Mouse (Mus musculus) heart, embryonic 13.5 days (tissue): Measurements from ENCODE around the gene D7Ertd443e. TPM values are rescaled to one million over a fixed set of nuclear protein-coding genes. Genes with fewer than 3 reads are reported as not detected.

ENCODE experiments used
- ATAC-seq: fragments of 200-750 bp; cut with Nextera tagmentation; 2 replicates; pipeline ENCODE4 v1.8.0; 2017; ENCODE audit warnings: moderate TSS enrichment; ENCODE audit not compliant: insufficient number of reproducible peaks, low FRiP score, low TSS enrichment; ENCODE audit errors: extremely low read depth
- H3K27ac ChIP-seq: fragments of 300-500 bp; sonication (generic); replicated peaks from 2 replicates; pipeline ENCODE4 v1.5.1; 2015; ENCODE audit warnings: moderate library complexity, mild to moderate bottlenecking, inconsistent platforms
- H3K27me3 ChIP-seq: fragments of 300-500 bp; sonication (generic); replicated peaks from 2 replicates; pipeline ENCODE4 v1.6.1; 2015; ENCODE audit warnings: mild to moderate bottlenecking, inconsistent platforms
- H3K36me3 ChIP-seq: fragments of 300-500 bp; sonication (generic); 2 replicates; pipeline ENCODE4 v1.6.1; 2015; ENCODE audit warnings: mild to moderate bottlenecking, inconsistent platforms
- H3K4me1 ChIP-seq: fragments of 300-500 bp; sonication (generic); 2 replicates; pipeline ENCODE4 v1.6.1; 2015; ENCODE audit warnings: inconsistent platforms
- H3K4me2 ChIP-seq: fragments of 300-500 bp; sonication (generic); 2 replicates; pipeline ENCODE4 v1.6.1; 2015; ENCODE audit warnings: inconsistent platforms, mild to moderate bottlenecking, moderate library complexity
- H3K4me3 ChIP-seq: fragments of 300-500 bp; sonication (generic); 2 replicates; pipeline ENCODE4 v1.5.1; 2015; ENCODE audit warnings: moderate library complexity, mild to moderate bottlenecking, inconsistent platforms
- H3K9ac ChIP-seq: fragments of 300-500 bp; sonication (generic); 2 replicates; pipeline ENCODE4 v1.6.1; 2015; ENCODE audit warnings: inconsistent platforms, mild to moderate bottlenecking, moderate library complexity
- H3K9me3 ChIP-seq: fragments of 300-500 bp; sonication (generic); 2 replicates; pipeline ENCODE4 v1.6.1; 2016; ENCODE audit warnings: inconsistent platforms
- WGBS: fragments of 180-500 bp; shearing (Covaris S2); methylation state at CpG from one replicate; pipeline ENCODE4 v1.1.7; 2015; ENCODE audit warnings: mixed read lengths; 5-methylcytosine and 5-hydroxymethylcytosine counted together
- polyA plus RNA-seq: library from polyadenylated mRNA; unstranded; fragments of >200 nt; fragmentation: Nextera tagmentation; extraction: Ambion mirVana; gene quantifications from 2 replicates; pipeline ENCODE4 v1.2.1, GENCODE M21; 2015

D7Ertd443e gene
- 0.19 and 0.24 TPM in 2 replicates for polyA plus RNA-seq

DNA sequence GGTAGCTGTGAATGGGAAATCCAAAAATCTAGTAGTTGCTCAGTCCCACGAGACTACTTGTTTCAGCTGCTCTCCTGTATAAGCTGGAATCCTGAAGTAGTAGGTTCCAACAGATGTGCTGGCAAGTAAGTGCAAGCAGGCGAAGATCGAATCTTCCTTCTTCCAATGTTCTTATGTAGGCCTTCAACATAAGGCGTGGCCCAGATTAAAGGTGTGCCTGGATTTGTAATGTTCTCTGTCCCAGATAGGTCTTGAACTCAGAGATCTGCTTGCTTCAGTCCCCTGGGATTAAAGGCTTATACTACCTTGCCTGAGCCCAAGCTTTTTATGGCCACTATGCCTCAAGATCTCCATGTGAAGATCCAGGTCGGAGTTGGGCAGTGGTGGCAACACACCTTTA lies at the start of gene D7Ertd443e:
Gene D7Ertd443e (minus strand): TSS at position 101 of the 400 bp plus-strand sequence.
- 84% methylated on average over 5 of the region's 5 CpGs for WGBS
- Histone ChIP-seq H3K9ac (no peak within 1 kb of the TSS), H3K27ac (no peak within 1 kb of the TSS), H3K4me2 (no peak within 1 kb of the TSS), H3K27me3 (no peaks in the 10 kb centered on the region), H3K4me3 (no peak within 1 kb of the TSS), H3K9me3 (no peaks in the 10 kb centered on the region), H3K36me3 (no peaks in the 10 kb centered on the region), H3K4me1 (peaks cover 28% of the 10 kb centered on the region)
- ATAC-seq, result no peak

DNA sequence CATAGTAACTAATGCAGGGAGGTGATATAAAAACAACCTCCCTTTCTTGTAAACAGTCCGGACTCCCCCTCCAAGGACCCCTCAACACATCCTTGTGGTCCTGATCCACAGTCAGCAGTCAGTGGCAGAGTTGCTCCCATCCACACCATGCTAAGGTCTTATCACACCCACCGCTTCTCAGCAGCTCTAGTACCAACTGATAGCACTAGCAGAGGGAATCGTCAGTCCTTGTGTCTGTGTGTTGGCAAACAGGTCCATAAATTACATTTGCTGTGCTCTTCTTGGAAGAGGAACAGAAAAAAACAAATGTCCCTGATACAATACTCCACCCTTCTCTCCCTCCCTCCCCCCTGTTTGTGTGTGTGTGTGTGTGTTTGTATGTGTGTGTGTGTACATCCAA lies 46.2 kb upstream of the D7Ertd443e start:
- H3K27me3 ChIP-seq, result no peaks in the 10 kb centered on the region
- H3K4me1 ChIP-seq, result peaks cover 8% of the 10 kb centered on the region; the same call in 1 of the 2 replicates
- no peaks in the 10 kb centered on the region for H3K9me3 ChIP-seq
- H3K4me3 ChIP-seq, result no peak overlapping the region
- no peak overlapping the region for H3K27ac ChIP-seq
- no peaks in the 10 kb centered on the region for H3K36me3 ChIP-seq
- ATAC-seq, result no peak
- no peak overlapping the region for H3K9ac ChIP-seq
- 37% methylated on average over 3 of the region's 3 CpGs for WGBS
- H3K4me2 ChIP-seq, result no peak overlapping the region

DNA sequence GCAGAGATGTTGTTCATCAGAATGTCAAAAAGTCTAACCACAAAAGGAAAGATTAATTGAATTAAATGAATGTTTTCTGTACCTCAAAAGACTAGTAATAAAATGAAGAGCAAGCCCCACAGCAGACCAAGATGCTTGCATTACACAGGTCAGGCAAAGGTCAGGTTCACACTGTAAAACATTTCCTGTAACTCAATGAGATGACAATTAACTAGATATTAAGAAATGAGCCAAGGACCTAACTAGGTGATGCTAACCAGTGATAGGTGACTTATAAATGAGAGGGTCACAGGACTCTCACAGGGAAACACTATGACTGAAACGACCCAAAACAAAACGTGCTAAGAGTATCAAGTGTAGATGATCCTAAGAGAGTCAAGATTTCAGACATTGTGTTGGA lies 43.2 kb upstream of the D7Ertd443e start:
- H3K4me1 ChIP-seq, result peaks cover 8% of the 10 kb centered on the region; the same call in 1 of the 2 replicates
- 86% methylated on average over 2 of the region's 2 CpGs for WGBS
- ATAC-seq, result no peak
- H3K27me3 ChIP-seq, result no peaks in the 10 kb centered on the region
- H3K4me3 ChIP-seq, result no peak overlapping the region
- no peak overlapping the region for H3K4me2 ChIP-seq
- H3K36me3 ChIP-seq, result no peaks in the 10 kb centered on the region
- H3K27ac ChIP-seq, result no peak overlapping the region
- no peaks in the 10 kb centered on the region for H3K9me3 ChIP-seq
- no peak overlapping the region for H3K9ac ChIP-seq

DNA sequence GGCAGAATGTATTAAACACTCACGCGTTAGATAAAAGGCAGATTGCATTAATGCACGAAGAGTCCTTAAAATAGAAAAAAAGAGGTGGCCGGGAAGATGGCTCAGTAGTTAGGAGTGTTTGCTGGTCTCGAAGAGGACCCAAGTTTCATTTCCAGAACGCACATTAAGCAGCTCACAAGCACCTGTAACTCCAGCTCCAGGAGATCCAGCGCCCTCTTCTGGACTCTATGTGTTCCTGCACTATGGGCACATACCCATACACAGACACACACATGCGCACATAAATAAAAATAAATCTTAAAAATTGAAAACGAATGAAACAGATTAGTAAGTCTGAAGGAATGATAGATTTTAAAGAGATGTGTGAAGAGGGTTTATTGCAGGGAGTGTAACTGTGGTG lies 29.6 kb upstream of the D7Ertd443e start:
- no peak overlapping the region for H3K27ac ChIP-seq
- no peak overlapping the region for H3K9ac ChIP-seq
- H3K4me3 ChIP-seq, result no peak overlapping the region
- no peaks in the 10 kb centered on the region for H3K9me3 ChIP-seq
- peaks cover 22% of the 10 kb centered on the region for H3K4me1 ChIP-seq
- 88% methylated on average over 9 of the region's 9 CpGs for WGBS
- no peaks in the 10 kb centered on the region for H3K36me3 ChIP-seq
- H3K27me3 ChIP-seq, result peaks cover 4% of the 10 kb centered on the region; the same call in 1 of the 2 replicates
- no peak overlapping the region for H3K4me2 ChIP-seq
- ATAC-seq, result no peak

DNA sequence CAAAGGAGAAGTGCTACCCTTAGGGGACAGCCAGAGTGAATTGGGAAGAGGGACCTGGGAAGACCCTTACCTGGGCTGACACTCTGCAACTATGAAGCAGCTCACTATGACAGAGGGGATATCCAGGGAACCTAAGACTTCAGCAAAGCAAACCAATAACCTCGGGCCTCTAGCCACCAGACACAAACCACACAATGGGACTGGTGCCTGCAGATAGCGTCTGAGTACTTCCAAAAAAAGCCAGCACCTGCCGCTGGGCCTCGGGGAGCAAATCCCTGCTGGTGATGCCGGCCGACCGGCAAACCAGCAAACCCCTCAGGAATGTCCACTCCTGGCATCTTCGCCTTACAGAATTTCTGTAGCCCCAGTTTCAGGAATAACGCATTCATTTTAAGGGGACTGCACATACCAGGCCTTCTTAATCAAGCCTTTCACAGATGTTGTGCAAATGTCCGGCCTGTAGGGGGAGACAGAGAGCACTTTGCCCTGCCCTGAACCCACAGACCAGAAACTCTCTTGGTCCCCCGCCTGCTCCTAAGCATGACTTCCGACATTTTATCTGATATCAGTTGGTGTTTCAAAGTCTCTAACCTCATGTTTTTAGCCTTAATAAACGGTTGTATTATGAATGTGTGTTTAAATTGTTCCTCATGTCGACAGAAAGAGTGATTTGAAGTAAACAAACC lies 28.7 kb upstream of the D7Ertd443e start:
- Histone ChIP-seq H3K9me3 (no peaks in the 10 kb centered on the region), H3K4me1 (peaks cover 22% of the 10 kb centered on the region), H3K27ac (0 out of 2 replicates have a peak overlapping the region, but pooled peaks have one; percentile 10), H3K4me2 (peak overlapping the region; percentile 24; the same call in 1 of the 2 replicates), H3K9ac (no peak overlapping the region), H3K4me3 (no peak overlapping the region), H3K36me3 (no peaks in the 10 kb centered on the region), H3K27me3 (peaks cover 6% of the 10 kb centered on the region; the same call in 1 of the 2 replicates)
- ATAC-seq, result no peak
- 29% methylated on average over 14 of the region's 14 CpGs for WGBS

DNA sequence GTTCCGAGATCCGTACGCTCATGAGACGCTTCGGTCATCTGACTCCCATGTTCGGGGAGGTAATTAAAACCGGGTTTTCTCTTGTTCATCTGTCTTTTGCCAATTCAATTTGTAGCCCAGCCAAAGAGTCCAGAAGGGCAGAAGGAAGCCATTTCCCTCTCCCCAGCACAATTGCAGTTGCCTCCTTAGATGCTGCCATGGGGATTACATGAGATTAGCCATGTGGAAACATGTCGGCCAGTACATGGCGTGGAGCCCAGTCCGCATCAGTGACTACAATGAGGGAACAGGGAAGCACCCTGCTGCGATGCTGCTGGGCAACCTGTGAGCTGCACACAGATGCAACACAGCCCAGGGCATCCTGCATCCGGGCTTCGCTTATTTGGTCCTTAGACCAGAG lies 23.2 kb upstream of the D7Ertd443e start:
- Histone ChIP-seq H3K27ac (no peak overlapping the region), H3K27me3 (peaks cover 4% of the 10 kb centered on the region; the same call in 1 of the 2 replicates), H3K9me3 (no peaks in the 10 kb centered on the region), H3K4me3 (no peak overlapping the region), H3K4me2 (no peak overlapping the region), H3K9ac (no peak overlapping the region), H3K36me3 (no peaks in the 10 kb centered on the region), H3K4me1 (peaks cover 16% of the 10 kb centered on the region)
- ATAC-seq, result no peak
- 77% methylated on average over 13 of the region's 13 CpGs for WGBS

DNA sequence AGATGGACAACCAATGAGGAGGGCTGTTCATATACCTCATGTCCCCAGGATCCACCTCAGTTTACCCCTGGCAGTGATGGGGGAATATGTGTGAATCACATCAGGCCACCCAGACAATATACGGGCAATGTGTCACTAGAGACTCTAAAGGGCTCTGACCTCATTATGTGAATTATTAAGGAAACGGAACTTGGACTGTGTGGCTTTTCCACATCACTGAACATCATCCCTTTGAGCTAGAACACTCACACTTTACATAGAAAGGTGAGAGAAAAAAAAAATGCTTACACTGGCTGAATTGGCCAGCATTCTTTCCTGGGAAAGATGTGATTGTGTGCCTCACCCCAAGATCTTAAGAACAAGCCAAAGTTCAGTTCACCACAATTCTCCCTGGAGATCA lies 15.3 kb upstream of the D7Ertd443e start:
- Histone ChIP-seq H3K36me3 (no peaks in the 10 kb centered on the region), H3K27ac (no peak overlapping the region), H3K4me2 (no peak overlapping the region), H3K9ac (no peak overlapping the region), H3K4me3 (no peak overlapping the region), H3K4me1 (no peaks in the 10 kb centered on the region), H3K9me3 (no peaks in the 10 kb centered on the region), H3K27me3 (no peaks in the 10 kb centered on the region)
- no peak for ATAC-seq
- WGBS, result 76% methylated on average over 2 of the region's 2 CpGs

DNA sequence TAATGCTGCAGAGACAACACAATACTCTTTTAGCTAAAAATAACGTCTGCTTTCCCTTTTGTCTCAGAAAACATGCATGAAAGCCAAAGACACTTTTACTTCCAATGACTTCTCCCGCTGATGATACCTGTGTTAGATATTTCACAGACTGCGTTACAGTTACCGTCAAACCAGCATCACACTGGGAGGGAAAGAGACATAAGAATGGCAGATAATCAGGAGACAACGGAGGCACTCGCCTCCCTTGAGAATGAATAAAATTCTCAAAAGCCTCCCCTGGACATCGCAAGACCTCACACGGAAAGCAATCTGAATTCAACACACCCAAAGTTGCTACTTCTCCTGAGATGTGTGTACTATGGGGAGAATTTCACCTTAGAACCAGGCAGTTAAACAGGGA lies 11.3 kb upstream of the D7Ertd443e start:
- no peak overlapping the region for H3K9ac ChIP-seq
- H3K36me3 ChIP-seq, result no peaks in the 10 kb centered on the region
- H3K4me1 ChIP-seq, result no peaks in the 10 kb centered on the region
- no peak overlapping the region for H3K27ac ChIP-seq
- ATAC-seq, result no peak
- H3K9me3 ChIP-seq, result no peaks in the 10 kb centered on the region
- WGBS, result 68% methylated on average over 8 of the region's 8 CpGs
- H3K4me2 ChIP-seq, result no peak overlapping the region
- no peaks in the 10 kb centered on the region for H3K27me3 ChIP-seq
- H3K4me3 ChIP-seq, result no peak overlapping the region

DNA sequence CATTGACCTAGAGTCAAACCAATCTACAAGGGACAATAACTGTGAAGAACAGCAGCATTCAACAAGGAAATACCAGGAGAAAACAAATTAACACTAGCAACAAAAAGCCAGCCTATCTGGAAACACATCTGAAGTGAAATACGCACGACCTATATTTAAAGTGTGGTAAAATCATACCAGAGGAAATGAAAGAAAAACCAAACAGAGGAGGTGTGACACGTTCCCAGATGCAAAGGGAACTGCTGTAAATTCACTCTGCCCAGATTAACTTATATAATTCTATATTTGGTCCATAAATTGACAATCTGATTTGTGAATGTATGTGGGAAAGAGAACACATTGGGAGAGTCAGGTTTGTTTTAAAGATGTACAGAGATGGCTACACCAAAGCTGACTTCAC lies 2.7 kb downstream of the D7Ertd443e start:
- H3K4me3 ChIP-seq, result no peak overlapping the region
- 83% methylated on average over 3 of the region's 3 CpGs for WGBS
- no peaks in the 10 kb centered on the region for H3K9me3 ChIP-seq
- no peaks in the 10 kb centered on the region for H3K27me3 ChIP-seq
- no peak for ATAC-seq
- no peak overlapping the region for H3K27ac ChIP-seq
- H3K4me1 ChIP-seq, result peaks cover 18% of the 10 kb centered on the region
- no peak overlapping the region for H3K9ac ChIP-seq
- no peak overlapping the region for H3K4me2 ChIP-seq
- H3K36me3 ChIP-seq, result no peaks in the 10 kb centered on the region

DNA sequence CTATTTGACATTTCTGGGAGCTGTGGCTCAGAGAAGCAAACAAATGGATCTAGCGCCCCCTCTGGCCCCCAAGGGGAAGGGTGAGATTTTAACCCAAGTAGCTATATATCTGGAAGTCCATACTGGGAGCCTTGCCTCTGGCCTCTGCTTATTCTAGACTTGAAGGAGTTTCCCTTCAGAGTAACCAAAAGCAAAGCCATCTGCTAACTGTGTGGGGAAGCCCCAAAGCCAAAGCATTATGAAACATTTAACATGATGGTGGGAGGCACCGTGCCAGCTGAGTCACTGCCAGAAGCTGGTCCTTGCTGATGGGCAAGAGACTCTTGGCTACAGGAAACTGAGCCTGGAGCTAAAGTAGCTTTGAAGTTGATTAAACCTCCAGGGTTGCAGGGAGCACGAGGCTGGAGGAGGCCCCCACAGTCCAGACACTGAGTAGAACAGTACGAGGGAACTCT lies 4.0 kb downstream of the D7Ertd443e start:
- peak overlapping the region; percentile 42; the same call in 1 of the 2 replicates for H3K27ac ChIP-seq
- no peaks in the 10 kb centered on the region for H3K9me3 ChIP-seq
- H3K4me2 ChIP-seq, result no peak overlapping the region
- WGBS, result 34% methylated on average over 4 of the region's 4 CpGs
- H3K36me3 ChIP-seq, result no peaks in the 10 kb centered on the region
- H3K4me3 ChIP-seq, result no peak overlapping the region
- H3K4me1 ChIP-seq, result peaks cover 15% of the 10 kb centered on the region
- H3K9ac ChIP-seq, result no peak overlapping the region
- ATAC-seq, result no peak
- H3K27me3 ChIP-seq, result no peaks in the 10 kb centered on the region

DNA sequence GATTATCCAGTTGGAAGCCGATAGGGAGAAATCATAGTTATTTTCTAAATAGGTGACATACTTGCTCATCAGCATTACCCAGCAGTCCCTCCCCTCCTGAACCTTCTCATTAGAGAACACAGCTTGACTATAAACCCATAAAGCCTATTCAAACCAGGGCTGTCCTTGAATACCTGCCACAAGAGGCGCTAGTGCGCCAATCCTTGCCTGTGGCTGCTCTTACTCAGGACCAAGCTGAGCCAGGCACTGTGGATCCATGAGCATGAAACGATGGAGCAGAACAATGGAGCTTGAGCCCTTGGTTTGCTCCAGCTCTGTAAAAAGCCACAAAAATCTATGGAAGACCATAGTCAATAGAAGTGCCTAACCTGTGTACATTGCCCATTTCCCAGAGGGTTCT lies 7.2 kb downstream of the D7Ertd443e start:
- Histone ChIP-seq H3K36me3 (no peaks in the 10 kb centered on the region), H3K27ac (no peak overlapping the region), H3K4me1 (peaks cover 15% of the 10 kb centered on the region), H3K4me2 (no peak overlapping the region), H3K27me3 (no peaks in the 10 kb centered on the region), H3K9ac (no peak overlapping the region), H3K4me3 (no peak overlapping the region), H3K9me3 (no peaks in the 10 kb centered on the region)
- no peak for ATAC-seq
- 49% methylated on average over 4 of the region's 4 CpGs for WGBS

DNA sequence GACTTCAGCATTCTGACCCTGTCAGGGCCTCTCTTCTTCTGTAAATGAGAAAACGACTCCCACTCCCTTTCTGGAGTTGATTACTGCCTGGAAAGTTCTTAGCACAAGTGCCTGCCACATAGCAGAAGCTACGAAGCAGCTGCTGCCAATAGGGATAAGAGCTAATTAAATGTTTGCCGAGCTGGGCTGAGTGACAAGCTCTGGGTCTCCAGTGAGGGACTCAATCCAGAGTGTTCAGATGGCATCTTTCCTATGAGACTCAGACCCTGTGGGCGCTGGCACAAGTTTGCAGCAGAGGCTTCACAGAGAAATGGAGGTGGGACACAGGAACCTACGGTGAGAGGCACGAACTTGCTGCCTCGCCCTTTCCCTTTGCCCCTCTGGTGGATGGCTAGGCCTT lies 8.7 kb downstream of the D7Ertd443e start:
- peaks cover 14% of the 10 kb centered on the region for H3K4me1 ChIP-seq
- no peaks in the 10 kb centered on the region for H3K36me3 ChIP-seq
- H3K4me2 ChIP-seq, result no peak overlapping the region
- no peaks in the 10 kb centered on the region for H3K9me3 ChIP-seq
- H3K27me3 ChIP-seq, result no peaks in the 10 kb centered on the region
- H3K9ac ChIP-seq, result no peak overlapping the region
- no peak overlapping the region for H3K27ac ChIP-seq
- no peak overlapping the region for H3K4me3 ChIP-seq
- 53% methylated on average over 7 of the region's 7 CpGs for WGBS
- ATAC-seq, result no peak
